Mouse (Mus musculus): Measurements from ENCODE around the gene Mrps27. TPM values are rescaled to one million over a fixed set of nuclear protein-coding genes. Genes with fewer than 3 reads are reported as not detected.
A peak's percentile ranks its signal among the peaks of the same experiment; 100 is the strongest.

Mrps27 gene
- polyA plus RNA-seq, 1 experiment from 2014 or later = 76.1 TPM

DNA sequence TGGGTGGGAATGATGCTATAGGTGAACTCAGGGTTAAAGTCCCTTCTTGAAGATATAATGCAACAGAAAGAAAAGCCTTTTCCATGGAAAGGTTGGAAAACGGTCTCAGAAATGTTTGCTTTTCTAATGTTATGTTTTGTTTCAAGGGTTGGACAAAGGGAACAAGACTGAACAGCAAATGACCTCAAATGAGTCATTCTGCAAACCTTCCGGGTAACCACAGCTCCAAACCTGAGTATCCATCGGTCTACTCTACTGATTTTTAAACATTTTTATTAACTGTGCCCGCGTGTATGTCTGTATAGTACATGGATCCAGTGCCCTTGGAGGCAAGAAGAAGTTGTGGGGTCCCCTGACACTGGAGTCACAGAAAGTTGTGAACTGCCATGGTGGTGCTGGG, 94.8 kb downstream of the Mrps27 start:
- Histone ChIP-seq H3K9me3 (ENCODE audit: control insufficient read depth, low read length) (no peaks in the 10 kb centered on the region), H3K27ac (ENCODE audit: low read length) (no peak overlapping the region), H3K27me3 (replicated peaks; ENCODE audit: control insufficient read depth, insufficient read depth, low read length) (no peaks in the 10 kb centered on the region), H3K36me3 (ENCODE audit: control insufficient read depth, insufficient read depth, low read length) (no peaks in the 10 kb centered on the region), H3K4me2 (ENCODE audit: low read depth, low read length) (no peak overlapping the region), H3K4me1 (ENCODE audit: control insufficient read depth, insufficient read depth, low read length) (no peaks in the 10 kb centered on the region; the same call in 1 of the 2 replicates), H3K9ac (ENCODE audit: low read depth, low read length) (no peak overlapping the region), H3K4me3 (ENCODE audit: low read length) (no peak overlapping the region)
- WGBS = 89% methylated on average over 5 of the region's 5 CpGs
- no peak for ATAC-seq

DNA sequence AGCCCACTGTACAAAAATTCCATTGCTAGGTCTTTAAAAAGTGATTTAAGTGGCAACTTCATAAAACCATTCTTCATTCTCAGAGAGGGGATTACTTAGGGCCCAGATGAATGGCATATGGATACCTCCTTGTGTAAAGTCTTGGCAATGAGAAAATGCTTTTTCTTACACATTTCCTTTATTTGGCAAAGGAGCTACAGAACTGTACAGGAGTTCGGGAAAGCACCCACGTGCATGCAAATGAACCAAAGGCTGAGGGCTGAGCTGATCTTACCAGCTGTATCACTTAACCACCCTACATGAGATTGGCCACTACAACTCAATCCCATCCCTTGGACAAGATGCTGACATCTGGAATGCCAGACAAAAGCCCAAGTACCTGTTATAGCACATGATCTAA, 95.6 kb downstream of the Mrps27 start:
- H3K36me3 ChIP-seq (ENCODE audit: control insufficient read depth, insufficient read depth, low read length) = no peaks in the 10 kb centered on the region
- H3K9me3 ChIP-seq (ENCODE audit: control insufficient read depth, low read length) = no peaks in the 10 kb centered on the region
- no peak overlapping the region for H3K4me2 ChIP-seq (ENCODE audit: low read depth, low read length)
- 91% methylated on average over 2 of the region's 2 CpGs for WGBS
- no peaks in the 10 kb centered on the region; the same call in 1 of the 2 replicates for H3K4me1 ChIP-seq (ENCODE audit: control insufficient read depth, insufficient read depth, low read length)
- H3K4me3 ChIP-seq (ENCODE audit: low read length) = no peak overlapping the region
- no peak overlapping the region for H3K27ac ChIP-seq (ENCODE audit: low read length)
- H3K9ac ChIP-seq (ENCODE audit: low read depth, low read length) = no peak overlapping the region
- no peaks in the 10 kb centered on the region for H3K27me3 ChIP-seq (replicated peaks; ENCODE audit: control insufficient read depth, insufficient read depth, low read length)
- ATAC-seq = no peak

DNA sequence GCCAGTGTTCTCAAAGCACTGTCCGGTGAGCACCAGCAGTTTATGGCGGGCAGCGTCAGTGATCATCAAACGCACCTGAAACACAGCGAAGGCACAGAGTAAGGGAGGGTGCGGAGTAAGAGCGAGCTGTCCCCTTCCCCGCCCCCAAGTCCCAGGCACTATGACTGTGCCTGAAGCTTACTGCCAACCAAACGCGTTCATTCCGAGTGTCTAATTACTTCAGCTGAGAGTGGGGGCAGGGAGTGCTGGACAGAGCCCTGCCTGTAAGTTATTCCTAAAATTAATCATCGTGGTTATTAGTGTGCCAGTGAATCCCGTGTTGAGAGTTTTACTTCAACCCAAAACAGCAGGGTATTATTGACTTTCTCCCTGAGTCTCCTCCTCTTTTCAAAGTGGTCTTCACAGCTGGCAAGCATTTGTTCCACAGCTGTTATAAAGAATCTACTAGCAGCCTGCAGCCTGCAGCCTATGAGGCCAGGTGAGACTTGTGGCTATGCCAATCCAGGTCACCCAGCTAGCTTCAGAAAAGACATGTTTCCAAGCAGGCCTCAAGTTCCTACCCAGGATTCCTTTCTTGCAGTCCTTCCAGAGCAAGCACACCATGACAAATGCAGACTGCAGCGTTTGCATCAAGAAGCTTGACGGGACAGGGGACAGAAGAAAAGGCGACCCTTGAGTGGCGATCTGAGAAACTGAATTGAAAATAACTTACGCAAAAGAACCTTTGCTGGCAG, 97.3 kb downstream of the Mrps27 start:
- Histone ChIP-seq H3K9me3 (ENCODE audit: control insufficient read depth, low read length) (no peaks in the 10 kb centered on the region), H3K27me3 (replicated peaks; ENCODE audit: control insufficient read depth, insufficient read depth, low read length) (no peaks in the 10 kb centered on the region), H3K4me3 (ENCODE audit: low read length) (no peak overlapping the region), H3K4me2 (ENCODE audit: low read depth, low read length) (no peak overlapping the region), H3K4me1 (ENCODE audit: control insufficient read depth, insufficient read depth, low read length) (no peaks in the 10 kb centered on the region; the same call in 1 of the 2 replicates), H3K9ac (ENCODE audit: low read depth, low read length) (no peak overlapping the region), H3K36me3 (ENCODE audit: control insufficient read depth, insufficient read depth, low read length) (no peaks in the 10 kb centered on the region; the same call in 1 of the 2 replicates), H3K27ac (ENCODE audit: low read length) (no peak overlapping the region)
- no peak for ATAC-seq
- 65% methylated on average over 18 of the region's 18 CpGs for WGBS

DNA sequence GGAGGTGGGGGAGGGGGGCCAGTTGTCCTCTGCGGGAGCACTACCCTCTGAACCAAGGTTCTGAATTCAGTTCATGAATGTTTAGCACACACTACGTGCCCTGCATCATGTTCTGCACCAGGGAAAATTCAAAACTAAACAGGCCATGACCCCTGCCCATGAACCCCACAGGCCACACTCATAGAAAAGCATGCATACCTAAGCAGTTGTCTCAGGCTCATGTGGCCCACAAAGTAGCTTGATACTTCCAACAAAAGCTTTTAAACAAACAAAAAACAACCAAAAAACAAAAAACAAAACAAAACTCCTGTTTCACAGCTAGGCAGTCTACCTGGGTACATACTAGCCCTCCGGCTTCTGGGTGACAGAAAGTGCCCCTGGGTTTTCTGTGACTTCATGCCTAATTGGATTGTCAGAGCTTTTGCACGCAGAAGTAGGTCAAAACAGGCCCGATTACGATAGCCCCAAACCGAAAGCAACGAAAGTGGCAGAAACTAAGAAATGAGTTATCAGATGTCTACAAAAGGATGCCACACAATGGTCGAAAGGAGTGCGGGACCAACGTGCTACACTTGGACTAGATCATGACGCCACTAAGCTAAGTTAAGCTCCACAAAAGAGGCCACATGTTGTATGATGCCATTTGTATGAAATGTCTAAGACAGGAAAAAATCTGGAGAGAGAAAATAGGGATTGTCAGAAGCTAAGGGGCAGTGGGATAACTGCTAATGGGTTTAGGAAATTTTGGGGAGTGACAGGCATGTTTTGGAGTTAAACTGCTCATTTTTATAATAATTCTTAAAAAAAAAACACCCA, 98.1 kb downstream of the Mrps27 start:
- no peak overlapping the region for H3K27ac ChIP-seq (ENCODE audit: low read length)

DNA sequence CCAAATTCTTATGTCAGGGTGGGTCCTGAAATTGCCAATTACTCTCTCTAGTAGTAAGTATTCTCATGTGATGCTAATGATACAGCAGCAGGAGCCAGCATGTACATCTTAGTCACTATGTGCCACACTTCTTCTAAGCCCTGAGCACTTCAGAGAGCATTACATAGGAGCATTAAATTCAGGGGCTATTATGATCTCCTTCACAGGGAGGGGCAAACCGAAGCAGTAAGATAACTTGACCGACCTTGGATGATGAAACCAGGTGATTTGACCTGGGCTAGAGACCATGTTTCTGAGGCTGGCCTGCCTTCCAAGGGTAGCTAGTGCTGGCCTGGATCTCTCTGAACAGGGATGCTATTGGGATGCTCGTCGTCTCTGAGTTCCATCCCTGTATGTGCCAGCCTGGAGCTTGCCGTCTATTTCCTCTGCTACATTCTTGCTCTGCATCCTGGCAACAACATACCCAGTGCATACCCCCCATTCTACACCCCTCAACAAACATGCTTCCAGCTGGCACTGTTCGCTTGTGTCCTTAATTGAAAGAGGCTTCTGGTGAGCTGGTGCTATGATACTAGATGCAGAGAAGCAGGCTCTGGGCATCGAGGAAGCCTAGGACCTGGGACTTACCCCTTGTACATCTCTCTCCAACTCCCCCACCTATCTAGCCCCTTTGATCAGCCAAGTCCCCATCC, 99.0 kb downstream of the Mrps27 start:
- WGBS = 80% methylated on average over 7 of the region's 7 CpGs
- Histone ChIP-seq H3K9me3 (ENCODE audit: control insufficient read depth, low read length) (no peaks in the 10 kb centered on the region), H3K4me1 (ENCODE audit: control insufficient read depth, insufficient read depth, low read length) (peaks cover 5% of the 10 kb centered on the region; the same call in 1 of the 2 replicates), H3K27ac (ENCODE audit: low read length) (no peak overlapping the region), H3K9ac (ENCODE audit: low read depth, low read length) (no peak overlapping the region), H3K27me3 (replicated peaks; ENCODE audit: control insufficient read depth, insufficient read depth, low read length) (no peaks in the 10 kb centered on the region), H3K36me3 (ENCODE audit: control insufficient read depth, insufficient read depth, low read length) (no peaks in the 10 kb centered on the region; the same call in 1 of the 2 replicates), H3K4me3 (ENCODE audit: low read length) (no peak overlapping the region), H3K4me2 (ENCODE audit: low read depth, low read length) (no peak overlapping the region)
- ATAC-seq = no peak

More for the DNA sequence above, 98.1 kb downstream of the Mrps27 start:
- WGBS = 78% methylated on average over 12 of the region's 12 CpGs
- H3K27me3 ChIP-seq (replicated peaks; ENCODE audit: control insufficient read depth, insufficient read depth, low read length) = no peaks in the 10 kb centered on the region
- no peak for ATAC-seq
- H3K4me3 ChIP-seq (ENCODE audit: low read length) = no peak overlapping the region
- H3K4me2 ChIP-seq (ENCODE audit: low read depth, low read length) = no peak overlapping the region
- H3K9me3 ChIP-seq (ENCODE audit: control insufficient read depth, low read length) = no peaks in the 10 kb centered on the region
- peaks cover 5% of the 10 kb centered on the region; the same call in 1 of the 2 replicates for H3K4me1 ChIP-seq (ENCODE audit: control insufficient read depth, insufficient read depth, low read length)
- H3K36me3 ChIP-seq (ENCODE audit: control insufficient read depth, insufficient read depth, low read length) = no peaks in the 10 kb centered on the region; the same call in 1 of the 2 replicates
- H3K9ac ChIP-seq (ENCODE audit: low read depth, low read length) = no peak overlapping the region

DNA sequence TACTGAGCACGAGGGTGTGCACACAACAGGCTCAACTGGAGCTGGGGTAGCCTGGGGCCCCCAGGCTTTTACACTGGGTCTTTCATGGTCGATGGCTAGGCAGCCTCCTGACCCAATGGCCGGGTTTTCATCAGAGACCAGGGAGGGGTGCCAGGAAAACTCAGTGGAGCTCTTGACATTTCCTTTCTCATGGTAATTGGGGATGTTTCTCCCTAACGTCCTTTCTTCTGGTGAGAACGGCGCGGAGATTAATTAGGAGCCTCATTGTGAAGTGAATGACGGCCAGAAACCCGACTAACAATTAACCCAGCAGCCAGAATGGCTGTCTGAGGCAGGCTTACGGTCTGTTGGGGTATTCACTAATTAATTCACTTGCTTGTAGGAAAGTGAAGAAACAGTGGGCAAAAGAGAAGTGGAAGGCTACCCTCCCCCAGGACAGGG, 99.9 kb downstream of the Mrps27 start:
- Histone ChIP-seq H3K36me3 (ENCODE audit: control insufficient read depth, insufficient read depth, low read length) (no peaks in the 10 kb centered on the region; the same call in 1 of the 2 replicates), H3K4me3 (ENCODE audit: low read length) (no peak overlapping the region), H3K9me3 (ENCODE audit: control insufficient read depth, low read length) (no peaks in the 10 kb centered on the region), H3K4me2 (ENCODE audit: low read depth, low read length) (no peak overlapping the region), H3K27ac (ENCODE audit: low read length) (no peak overlapping the region), H3K27me3 (replicated peaks; ENCODE audit: control insufficient read depth, insufficient read depth, low read length) (no peaks in the 10 kb centered on the region), H3K9ac (ENCODE audit: low read depth, low read length) (no peak overlapping the region), H3K4me1 (ENCODE audit: control insufficient read depth, insufficient read depth, low read length) (peaks cover 5% of the 10 kb centered on the region; the same call in 1 of the 2 replicates)
- ATAC-seq = no peak
- WGBS = 31% methylated on average over 10 of the region's 10 CpGs

DNA sequence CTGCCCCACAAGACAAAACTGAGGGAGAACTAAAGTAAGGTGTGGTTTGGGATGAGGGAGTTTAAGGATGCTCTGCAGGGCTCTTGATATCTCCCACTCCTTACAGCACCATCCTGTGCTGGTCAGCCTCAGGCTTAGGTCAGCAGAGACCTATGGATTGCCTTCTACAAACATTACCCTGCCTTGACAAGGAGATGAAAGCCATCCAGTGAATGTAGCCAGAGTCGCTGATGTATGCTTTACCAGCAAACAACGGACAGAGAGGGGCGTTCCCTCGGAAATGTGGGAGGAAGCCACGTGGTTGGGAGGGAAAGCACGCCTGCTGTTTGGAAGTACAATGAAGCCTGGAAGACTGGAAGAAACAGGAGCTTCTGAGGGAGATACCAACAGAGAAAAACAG, 100.3 kb downstream of the Mrps27 start:
- H3K27me3 ChIP-seq (replicated peaks; ENCODE audit: control insufficient read depth, insufficient read depth, low read length) = no peaks in the 10 kb centered on the region
- H3K27ac ChIP-seq (ENCODE audit: low read length) = no peak overlapping the region
- no peaks in the 10 kb centered on the region; the same call in 1 of the 2 replicates for H3K36me3 ChIP-seq (ENCODE audit: control insufficient read depth, insufficient read depth, low read length)
- H3K4me2 ChIP-seq (ENCODE audit: low read depth, low read length) = no peak overlapping the region
- H3K9ac ChIP-seq (ENCODE audit: low read depth, low read length) = no peak overlapping the region
- no peak for ATAC-seq
- no peak overlapping the region for H3K4me3 ChIP-seq (ENCODE audit: low read length)
- peaks cover 5% of the 10 kb centered on the region; the same call in 1 of the 2 replicates for H3K4me1 ChIP-seq (ENCODE audit: control insufficient read depth, insufficient read depth, low read length)
- H3K9me3 ChIP-seq (ENCODE audit: control insufficient read depth, low read length) = no peaks in the 10 kb centered on the region
- WGBS = 5% methylated on average over 6 of the region's 6 CpGs

DNA sequence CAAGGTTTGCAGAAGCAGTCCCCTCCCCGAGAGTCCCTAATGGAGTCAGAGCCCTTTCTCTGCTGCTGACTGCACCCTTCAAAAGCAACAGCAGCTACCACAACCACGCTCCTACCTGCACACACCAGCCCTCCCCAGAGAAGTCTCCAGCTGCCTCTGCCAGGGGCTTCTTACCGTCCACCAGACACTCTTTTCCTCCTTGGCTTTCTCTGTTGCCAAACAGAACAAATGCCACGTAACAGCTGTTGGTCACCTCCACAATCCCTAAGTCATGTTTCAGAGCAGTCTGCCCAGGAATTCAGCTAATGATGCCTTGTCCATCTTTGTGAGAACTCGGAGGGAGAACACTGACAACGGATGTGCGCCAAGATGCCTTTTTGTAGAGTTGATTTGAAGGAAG, 102.4 kb downstream of the Mrps27 start:
- Histone ChIP-seq H3K27me3 (replicated peaks; ENCODE audit: control insufficient read depth, insufficient read depth, low read length) (no peaks in the 10 kb centered on the region), H3K27ac (ENCODE audit: low read length) (no peak overlapping the region), H3K36me3 (ENCODE audit: control insufficient read depth, insufficient read depth, low read length) (no peaks in the 10 kb centered on the region; the same call in 1 of the 2 replicates), H3K4me3 (ENCODE audit: low read length) (no peak overlapping the region), H3K4me1 (ENCODE audit: control insufficient read depth, insufficient read depth, low read length) (peaks cover 5% of the 10 kb centered on the region; the same call in 1 of the 2 replicates), H3K4me2 (ENCODE audit: low read depth, low read length) (no peak overlapping the region), H3K9ac (ENCODE audit: low read depth, low read length) (peak overlapping the region; percentile 24; the same call in 1 of the 2 replicates), H3K9me3 (ENCODE audit: control insufficient read depth, low read length) (no peaks in the 10 kb centered on the region)
- ATAC-seq = no peak
- 76% methylated on average over 7 of the region's 7 CpGs for WGBS
